21 mouse cellular contexts compared by ENCODE assay signal in genomic region chr15:25443140-25443790, GRCm38 (mm10). TPM values are rescaled to one million over a fixed set of nuclear protein-coding genes. Genes with fewer than 3 reads are reported as not detected.
DNase-seq lines count a peak whose midpoint lies in the region; ATAC-seq and TF ChIP-seq lines count a peak whose summit lies in the region.
"Had no signal": no experiment of that assay in that cellular context is flagged by ENCODE, and none has a peak within 500 bp of the region (broad histone marks: within the 10 kb centered on the region; RNA-seq: fewer than 3 reads in every experiment).

No protein-coding gene starts in this region.

- H3K27ac ChIP-seq in embryonic facial prominence, embryonic 14.5 days (replicated peaks; ENCODE audit: low read depth, low read length), result no peak overlapping the region
- H3K27ac ChIP-seq in embryonic facial prominence, embryonic 10.5 days (replicated peaks), result no peak overlapping the region
- no peak overlapping the region for H3K27ac ChIP-seq in kidney, postnatal 0 days
- H3K27ac ChIP-seq: heart, embryonic 15.5 days; hindbrain, embryonic 13.5 days; midbrain, embryonic 15.5 days; stomach, postnatal 0 days had no signal

- no peak for TF ChIP-seq CTCF in kidney, postnatal 0 days (IDR thresholded peaks at IDR 0.05; ENCODE audit: low read depth)

- H3K79me2 ChIP-seq in myocyte (ENCODE audit: control insufficient read depth, insufficient read depth), result no peaks in the 10 kb centered on the region

- peak; percentile 10; the same call in 1 of the 2 replicates for ATAC-seq in embryonic facial prominence, embryonic 14.5 days (ENCODE audit: low read depth)
- ATAC-seq in kidney, postnatal 0 days (replicated peaks; ENCODE audit: low FRiP score, low read depth), result peak; percentile 50
- ATAC-seq: forebrain, postnatal 0 days; midbrain, embryonic 15.5 days had no signal

- no peak for TF ChIP-seq POLR2A in myocyte (IDR thresholded peaks at IDR 0.05; ENCODE audit: insufficient read length, low read depth)

- H3K4me2 ChIP-seq in embryonic facial prominence, embryonic 14.5 days (ENCODE audit: low read depth, low read length), result no peak overlapping the region
- no peak overlapping the region for H3K4me2 ChIP-seq in kidney, postnatal 0 days (ENCODE audit: low read length)
- H3K4me2 ChIP-seq in myocyte (ENCODE audit: low read depth), result peak overlapping the region; percentile 70
- H3K4me2 ChIP-seq: heart, embryonic 15.5 days; hindbrain, embryonic 13.5 days; lung, embryonic 14.5 days; midbrain, embryonic 15.5 days had no signal

- H3K4me3 ChIP-seq in embryonic facial prominence, embryonic 14.5 days (ENCODE audit: low read depth, low read length), result no peak overlapping the region
- H3K4me3 ChIP-seq in embryonic facial prominence, embryonic 10.5 days, result no peak overlapping the region
- no peak overlapping the region for H3K4me3 ChIP-seq in kidney, postnatal 0 days (replicated peaks; ENCODE audit: low read depth, low read length)
- no peak overlapping the region for H3K4me3 ChIP-seq in myocyte
- H3K4me3 ChIP-seq: heart, embryonic 15.5 days; hindbrain, embryonic 13.5 days; midbrain, embryonic 15.5 days had no signal

- H3K9me3 ChIP-seq in embryonic facial prominence, embryonic 14.5 days (ENCODE audit: control insufficient read depth, low read length), result no peaks in the 10 kb centered on the region
- H3K9me3 ChIP-seq in embryonic facial prominence, embryonic 10.5 days, result no peaks in the 10 kb centered on the region
- no peaks in the 10 kb centered on the region for H3K9me3 ChIP-seq in kidney, postnatal 0 days (replicated peaks; ENCODE audit: low read length)
- H3K9me3 ChIP-seq: heart, embryonic 15.5 days; hindbrain, embryonic 13.5 days; midbrain, embryonic 15.5 days had no signal

- no peak overlapping the region for H3K9ac ChIP-seq in embryonic facial prominence, embryonic 14.5 days (ENCODE audit: low read depth, low read length)
- H3K9ac ChIP-seq in kidney, postnatal 0 days (ENCODE audit: low read depth, low read length), result no peak overlapping the region
- H3K9ac ChIP-seq: forebrain, postnatal 0 days; heart, embryonic 15.5 days; hindbrain, embryonic 13.5 days; lung, embryonic 14.5 days; midbrain, embryonic 15.5 days had no signal

- no peak for DNase-seq in embryonic facial prominence, embryonic 14.5 days (ENCODE audit: low spot score)
- DNase-seq in embryonic facial prominence, embryonic 10.5 days (ENCODE audit: low spot score), result no peak
- DNase-seq in kidney, postnatal 0 days (ENCODE audit: low spot score), result peak; percentile 69
- no peak for DNase-seq in kidney, postnatal 36 days
- DNase-seq in NIH3T3 (ENCODE audit: low read depth), result peak; percentile 39
- no peak for DNase-seq in spleen, postnatal 14 days (ENCODE audit: low spot score in 2 of 2)
- DNase-seq: cerebellum, adult 18-20 months; cerebellum, postnatal 25 days; forebrain, postnatal 0 days; gastrocnemius, postnatal 14 days; heart, postnatal 36 days; kidney, adult 2 months; lung, embryonic 14.5 days; lung, postnatal 36 days; thymus, adult 2 months; thymus, postnatal 4 days had no signal

- no peaks in the 10 kb centered on the region for H3K27me3 ChIP-seq in embryonic facial prominence, embryonic 14.5 days (replicated peaks; ENCODE audit: control insufficient read depth, insufficient read depth, low read length)
- H3K27me3 ChIP-seq in embryonic facial prominence, embryonic 10.5 days (replicated peaks; ENCODE audit: low read depth, poor library complexity, severe bottlenecking), result peaks cover 16% of the 10 kb centered on the region
- H3K27me3 ChIP-seq in kidney, postnatal 0 days (ENCODE audit: insufficient read depth, low read length), result no peaks in the 10 kb centered on the region
- H3K27me3 ChIP-seq in myocyte (ENCODE audit: control insufficient read depth, insufficient read depth, insufficient read length), result no peaks in the 10 kb centered on the region
- H3K27me3 ChIP-seq: midbrain, embryonic 15.5 days had no signal

- H3K36me3 ChIP-seq in embryonic facial prominence, embryonic 14.5 days (ENCODE audit: control insufficient read depth, insufficient read depth, low read length), result no peaks in the 10 kb centered on the region
- no peaks in the 10 kb centered on the region for H3K36me3 ChIP-seq in embryonic facial prominence, embryonic 10.5 days (replicated peaks)
- no peaks in the 10 kb centered on the region for H3K36me3 ChIP-seq in kidney, postnatal 0 days (ENCODE audit: insufficient read depth, low read length)
- H3K36me3 ChIP-seq in myocyte (ENCODE audit: control insufficient read depth, insufficient read depth), result no peaks in the 10 kb centered on the region
- H3K36me3 ChIP-seq: heart, embryonic 15.5 days; hindbrain, embryonic 13.5 days; midbrain, embryonic 15.5 days had no signal

- H3K4me1 ChIP-seq in embryonic facial prominence, embryonic 14.5 days (ENCODE audit: control insufficient read depth, insufficient read depth, low read length), result peaks cover 10% of the 10 kb centered on the region
- H3K4me1 ChIP-seq in embryonic facial prominence, embryonic 10.5 days, result peaks cover 48% of the 10 kb centered on the region
- peaks cover 16% of the 10 kb centered on the region for H3K4me1 ChIP-seq in kidney, postnatal 0 days (replicated peaks; ENCODE audit: insufficient read depth, low read length)

- WGBS in embryonic facial prominence, embryonic 14.5 days, result 78% methylated on average over 8 of the region's 8 CpGs
- WGBS in embryonic facial prominence, embryonic 10.5 days, result 84% methylated on average over 8 of the region's 8 CpGs
- 52% methylated on average over 8 of the region's 8 CpGs for WGBS in kidney, postnatal 0 days

- H3ac ChIP-seq in myocyte (ENCODE audit: control insufficient read depth, insufficient read length), result no peak overlapping the region

TF ChIP-seq in myocyte, 11 proteins besides CTCF, POLR2A, EP300 and RAD21:
- TF ChIP-seq REST (IDR thresholded peaks at IDR 0.05; ENCODE audit: insufficient read depth, insufficient read length), result no peak
- TF ChIP-seq USF1 (IDR thresholded peaks at IDR 0.05; ENCODE audit: low read depth), result no peak
- peak; percentile 94 for TF ChIP-seq CEBPB (IDR thresholded peaks at IDR 0.05; ENCODE audit: insufficient read depth, poor library complexity, severe bottlenecking)
- peak in 2 of 3 experiments; percentile 58 for TF ChIP-seq MYOD1 (IDR thresholded peaks at IDR 0.05; ENCODE audit: control insufficient read depth in 1 of 3, insufficient read length in 2 of 3, low read depth in 2 of 3)
- TF ChIP-seq TCF12 (IDR thresholded peaks at IDR 0.05; ENCODE audit: insufficient read depth, poor library complexity, severe bottlenecking), result no peak
- peak in 1 of 3 experiments; percentile 55 for TF ChIP-seq MYOG (IDR thresholded peaks at IDR 0.05; ENCODE audit: control insufficient read depth in 1 of 3, insufficient read depth in 1 of 3, insufficient read length in 2 of 3, low read depth in 2 of 3)
- TF ChIP-seq E2F4 (IDR thresholded peaks at IDR 0.05; ENCODE audit: insufficient read depth), result no peak
- TF ChIP-seq MAX (IDR thresholded peaks at IDR 0.05; ENCODE audit: low read depth), result peak; percentile 44

RNA-seq across cellular contexts. Expression of gene Basp1, which starts 29.7 kb away (rescaled TPM):
- polyA plus RNA-seq in embryonic facial prominence, embryonic 14.5 days (2014; fragmentation: Nextera tagmentation; extraction: Ambion mirVana), result 52.6 and 57.0 TPM in 2 replicates
- 48.4 and 50.7 TPM in 2 replicates for polyA plus RNA-seq in embryonic facial prominence, embryonic 10.5 days (2016; fragmentation: Nextera tagmentation; extraction: Ambion mirVana)
- polyA plus RNA-seq in kidney, postnatal 0 days (2015; fragmentation: Nextera tagmentation; extraction: Ambion mirVana), result 24.6 and 31.7 TPM in 2 replicates
- polyA plus RNA-seq in myocyte (2012; fragmentation: generic; extraction: Trizol), result 103 TPM

Comparison
In these comparisons a context has a peak if more than half of its experiments do, and no peak if none do; other contexts are left out.
1. DNase-seq: peak in kidney, postnatal 0 days (single experiment) and NIH3T3 (single experiment); none in embryonic facial prominence, embryonic 14.5 days (single experiment), embryonic facial prominence, embryonic 10.5 days (single experiment), kidney, postnatal 36 days (0 of 2) and spleen, postnatal 14 days (0 of 2).